Mouse (Mus musculus): ENCODE data around the gene Lin7c.

The Lin7c gene

DNA sequence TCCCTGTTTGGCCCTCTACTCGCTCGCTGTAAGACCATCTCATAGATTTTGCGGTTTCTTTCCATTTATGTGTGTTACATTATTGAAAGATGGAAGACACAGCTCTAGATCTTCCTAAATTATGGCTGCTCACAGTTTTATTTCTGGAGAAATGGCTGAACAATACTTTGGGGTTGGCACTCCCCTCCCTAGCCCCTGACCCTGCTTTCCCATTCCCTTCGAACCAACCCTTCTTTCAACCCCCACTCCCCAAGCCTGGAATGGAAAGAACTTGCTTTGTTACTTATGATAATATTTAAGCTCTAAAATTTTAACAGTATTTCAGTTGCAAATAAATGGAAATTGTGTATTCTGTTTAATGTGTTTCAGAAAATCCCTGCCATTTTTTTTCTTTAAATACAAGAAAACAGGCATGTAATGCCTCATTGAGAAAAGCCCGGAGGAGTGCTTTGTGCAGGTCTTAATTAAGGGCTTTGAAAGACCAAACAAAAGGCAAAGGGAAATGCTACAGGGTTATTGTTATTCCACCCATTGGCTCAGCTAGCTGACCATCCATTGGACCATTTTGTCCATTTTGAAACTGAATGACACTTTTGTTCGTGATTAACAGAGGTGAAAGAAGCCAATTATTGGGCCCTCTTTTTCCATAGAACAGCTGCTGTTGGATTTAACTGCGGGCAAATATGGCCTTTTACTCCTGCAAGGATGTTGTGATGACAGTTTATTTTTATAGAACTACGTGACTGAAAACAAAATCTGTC lies 52.3 kb downstream of the Lin7c start:
- no peak for DNase-seq

DNA sequence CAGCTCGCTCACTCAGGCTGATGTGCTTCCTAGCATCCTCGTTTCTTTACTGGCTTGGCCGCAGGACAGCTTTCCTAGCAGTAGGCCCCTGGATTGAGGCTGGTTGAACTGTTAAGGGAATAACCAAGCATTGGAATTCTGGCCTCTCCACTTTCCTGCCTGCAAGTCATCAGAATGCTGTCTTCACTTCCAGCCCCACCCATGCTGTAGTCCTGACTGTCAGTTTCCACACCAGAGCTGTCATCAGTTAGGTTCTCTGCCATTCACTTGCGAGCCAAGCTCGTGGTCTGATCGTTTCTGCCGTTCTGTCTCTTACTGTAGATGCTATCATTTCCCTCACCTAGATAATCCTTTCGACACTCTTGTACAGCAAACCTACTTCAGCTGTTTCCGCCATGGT lies 54.3 kb downstream of the Lin7c start:
- DNase-seq, result no peak

DNA sequence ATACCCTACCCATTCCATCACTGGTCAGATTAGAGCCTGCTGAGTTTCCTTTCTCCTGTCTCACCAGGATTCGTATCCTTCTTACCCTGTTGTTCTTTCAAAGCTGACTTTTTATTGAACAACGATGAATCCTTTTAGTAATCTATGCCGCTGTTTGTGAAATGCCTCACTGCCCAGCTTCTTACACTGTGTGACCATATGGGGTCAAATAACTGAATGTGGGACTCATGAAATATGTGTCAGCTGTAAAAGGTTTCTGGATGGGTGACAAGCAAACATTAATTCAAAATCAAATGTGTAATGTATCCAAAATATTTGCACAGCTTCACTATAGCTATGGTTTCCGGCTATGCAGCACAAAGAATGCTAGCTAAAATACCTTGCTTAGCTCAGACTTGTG lies 54.9 kb downstream of the Lin7c start:
- no peak for DNase-seq

DNA sequence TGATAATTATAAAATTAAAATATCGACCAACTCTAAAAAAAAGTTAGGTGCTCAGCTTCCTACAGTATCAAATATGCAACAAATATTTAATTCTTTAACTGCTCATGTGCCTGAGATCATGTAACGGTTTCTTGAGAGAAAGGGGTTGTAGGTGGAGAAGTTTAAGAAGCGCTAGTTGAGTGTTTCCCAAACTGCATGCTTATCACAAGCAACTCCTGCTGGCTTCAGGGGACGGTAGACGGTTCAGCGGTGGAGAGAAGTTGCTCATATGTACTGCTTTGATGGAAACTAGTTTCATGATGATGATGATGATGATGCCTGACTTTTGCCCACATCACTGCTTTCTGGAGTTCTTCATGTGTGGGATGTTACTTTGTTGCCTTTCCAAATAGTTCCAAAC lies 55.8 kb downstream of the Lin7c start:
- no peak for DNase-seq

DNA sequence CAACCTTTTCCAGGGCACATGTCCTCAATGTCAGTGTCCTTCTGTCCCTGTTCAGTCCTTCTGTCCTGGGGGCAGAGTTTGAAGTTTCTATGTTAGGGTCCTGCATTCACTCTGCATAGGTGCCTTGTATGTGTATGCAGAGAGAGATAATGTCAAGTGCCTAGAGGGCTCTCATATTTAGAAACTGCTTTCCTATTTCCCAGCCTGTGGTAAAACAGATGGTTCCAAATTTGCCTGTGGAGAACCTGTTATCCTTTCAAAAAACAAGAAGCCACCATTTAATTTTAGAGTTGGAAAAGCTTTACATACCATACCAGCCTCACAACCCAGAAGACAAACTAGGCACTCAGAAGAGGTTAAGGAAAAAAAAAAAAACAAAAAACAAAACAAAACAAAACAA lies 58.9 kb downstream of the Lin7c start:
- DNase-seq, result no peak

DNA sequence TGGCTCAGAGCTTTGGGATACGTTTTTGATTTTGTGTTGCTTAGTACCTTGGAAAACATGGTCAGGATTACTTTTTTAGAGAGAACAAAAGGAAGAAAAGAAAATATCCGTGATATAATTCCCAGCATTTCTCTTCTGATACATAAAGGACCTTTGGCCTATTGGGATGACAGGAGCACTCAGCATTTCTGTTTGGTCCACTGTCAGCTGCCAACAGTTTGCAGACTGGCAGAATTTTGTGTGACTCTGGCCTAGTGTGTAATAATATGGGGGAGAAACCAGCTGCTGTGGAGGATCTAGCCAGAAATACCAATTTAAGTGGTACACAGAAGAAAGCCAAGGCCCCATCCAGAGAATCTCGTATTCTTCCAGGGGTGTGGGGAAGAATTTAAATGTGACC lies 59.7 kb downstream of the Lin7c start:
- DNase-seq, result no peak

All from kidney, postnatal 10 days (tissue).